Mouse (Mus musculus): ENCODE data around the gene Bcr. TPM values are rescaled to one million over a fixed set of nuclear protein-coding genes. Genes with fewer than 3 reads are reported as not detected.

Gene Bcr
- total RNA-seq, 1 experiment from 2014 or later: 26.3 TPM

GRCm38 (mm10) chr10:75093252-75093987, 33.0 kb downstream of the Bcr start:
- DNase-seq: no peak

GRCm38 (mm10) chr10:75094338-75094737, 33.9 kb downstream of the Bcr start:
- DNase-seq: no peak

DNA sequence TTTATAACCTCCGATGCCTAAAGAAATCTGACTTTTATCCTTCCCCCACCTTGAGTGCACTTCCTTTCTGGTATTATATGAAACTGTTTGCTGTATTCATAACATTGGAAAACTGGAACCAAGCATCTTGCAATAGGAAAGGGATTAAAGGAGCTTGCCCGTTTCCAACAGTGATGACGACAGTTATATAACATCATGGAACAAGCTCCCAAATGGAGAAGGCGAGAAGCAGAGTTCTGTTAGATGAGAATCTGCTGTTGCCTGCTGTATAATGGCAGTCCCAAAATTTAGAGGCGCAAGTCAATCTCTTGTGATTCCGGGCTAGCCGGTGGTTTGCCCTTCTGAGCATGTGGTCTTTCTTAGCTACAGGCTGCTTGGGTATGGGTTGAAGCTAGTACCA, 34.8 kb downstream of the Bcr start:
- no peak for DNase-seq

DNA sequence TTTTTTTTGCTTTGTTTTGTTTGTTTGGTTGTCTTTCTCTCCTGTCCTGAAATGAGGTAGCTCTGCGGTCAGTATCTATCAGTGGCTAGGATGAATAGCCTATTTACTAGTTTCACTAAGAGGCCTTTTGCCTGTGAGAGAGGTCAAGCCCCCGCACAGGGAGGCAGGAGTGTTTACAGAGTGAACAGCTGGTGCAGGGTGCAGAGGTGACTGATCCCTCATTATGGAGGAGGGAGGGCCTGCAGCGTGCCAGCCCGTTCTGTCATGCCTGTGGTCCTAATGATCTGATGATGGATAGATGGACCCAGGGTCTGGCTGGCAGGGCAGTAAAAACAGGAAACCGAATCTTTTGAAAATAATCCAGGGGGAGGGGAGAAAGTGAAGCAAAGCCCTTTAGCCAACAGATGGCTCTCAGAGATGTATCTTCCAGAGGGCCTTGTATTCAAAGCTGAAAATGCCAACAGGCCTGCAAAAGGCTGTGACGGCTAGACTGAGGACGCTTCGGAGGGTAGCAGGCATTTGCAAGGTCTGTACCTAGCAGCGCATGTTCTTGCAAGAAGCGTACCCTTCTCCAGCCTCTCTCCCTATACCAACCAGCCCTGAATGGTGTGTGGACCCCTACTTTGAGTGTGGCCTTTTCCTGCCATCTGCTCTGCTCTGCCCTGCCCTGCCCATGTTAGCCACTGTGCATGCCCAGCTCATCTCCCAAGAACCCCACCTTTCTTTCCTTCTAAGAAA, 38.2 kb downstream of the Bcr start:
- DNase-seq: no peak

GRCm38 (mm10) chr10:75100298-75100697, 39.9 kb downstream of the Bcr start:
- no peak for DNase-seq

DNA sequence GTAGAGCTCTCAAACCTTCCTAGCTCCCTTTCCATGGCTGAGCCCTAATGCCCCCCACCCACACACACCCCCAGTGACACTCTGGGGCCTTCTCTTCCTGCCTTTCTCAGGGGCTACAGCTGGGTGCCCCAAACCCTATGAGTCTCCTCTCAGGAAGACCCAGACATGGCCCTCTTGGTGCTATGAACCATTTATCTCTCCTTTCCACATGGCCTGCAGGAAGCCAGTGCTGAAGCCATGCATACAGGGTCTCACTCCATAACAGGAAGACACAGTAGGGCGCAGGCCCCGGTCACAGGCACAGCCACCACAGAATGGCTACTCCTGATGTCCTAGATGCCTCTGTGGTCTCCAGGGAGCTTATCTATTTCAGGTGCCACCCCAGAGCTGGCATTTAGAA, 43.1 kb downstream of the Bcr start:
- no peak for DNase-seq

DNA sequence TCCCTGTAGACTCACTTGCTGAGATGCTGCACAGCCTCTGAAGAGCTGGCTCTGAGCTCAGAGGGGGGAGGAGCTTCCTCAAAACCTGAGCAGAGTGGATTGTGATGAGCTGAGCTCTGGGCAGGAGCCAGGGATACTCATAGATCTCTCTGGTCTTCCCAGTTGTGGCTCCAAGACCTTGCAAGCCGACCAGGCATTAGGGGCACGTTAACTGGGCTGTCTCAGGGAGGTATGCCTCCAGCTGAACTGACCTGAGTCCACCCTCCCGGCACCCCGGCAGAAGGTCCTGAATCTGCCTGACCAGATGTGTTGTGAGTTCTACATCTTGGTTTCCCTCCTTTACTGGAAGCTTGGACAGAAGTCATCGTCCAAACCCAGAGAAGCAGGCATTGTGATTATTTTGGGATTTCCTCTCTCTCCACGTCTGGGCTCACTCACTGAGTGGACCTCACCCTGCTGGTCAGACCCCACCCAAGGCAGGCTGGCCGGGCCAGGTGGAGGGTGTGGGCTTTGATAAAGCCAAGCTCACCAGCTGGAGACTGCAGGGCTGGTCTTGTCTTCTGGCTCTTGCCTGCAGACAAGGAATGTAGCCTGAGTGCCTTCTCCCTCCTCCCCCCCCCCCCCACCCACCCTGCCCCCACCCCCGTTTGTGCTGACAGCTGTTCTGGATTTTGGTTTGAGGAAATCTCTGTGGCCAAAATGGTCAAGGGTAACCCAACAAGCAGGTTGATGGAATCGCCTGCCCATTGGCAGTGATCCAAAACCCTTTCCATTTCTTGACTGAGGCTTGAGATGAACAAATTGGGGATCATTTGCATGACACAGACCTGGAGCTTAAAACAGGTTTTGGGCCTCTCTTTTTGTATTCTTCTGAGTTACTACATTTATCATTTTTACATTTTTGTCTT, 44.1 kb downstream of the Bcr start:
- peak; percentile 51 for DNase-seq

- no peak for DNase-seq
Observed at GRCm38 (mm10) chr10:75105099-75105461, 44.7 kb downstream of the Bcr start.

DNA sequence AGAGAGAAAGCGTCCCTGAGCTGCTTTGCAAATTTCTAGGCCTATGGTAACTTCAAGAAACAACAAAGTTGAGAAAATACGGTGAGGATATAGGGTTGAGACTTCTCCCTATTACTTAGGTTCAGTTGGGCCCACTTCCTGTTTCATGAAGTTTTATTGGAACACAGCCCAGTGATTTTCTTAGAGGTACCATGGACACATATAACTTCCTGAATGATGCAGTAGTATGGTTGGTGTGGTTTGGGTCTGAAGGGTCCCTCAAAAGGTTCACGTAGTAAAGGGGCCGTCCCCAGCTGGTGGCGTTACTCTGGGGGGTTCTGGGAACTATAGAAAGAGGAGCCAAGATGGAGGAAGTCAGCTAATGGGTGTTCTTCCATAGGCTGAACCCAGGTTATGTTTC, 45.3 kb downstream of the Bcr start:
- DNase-seq: no peak

DNA sequence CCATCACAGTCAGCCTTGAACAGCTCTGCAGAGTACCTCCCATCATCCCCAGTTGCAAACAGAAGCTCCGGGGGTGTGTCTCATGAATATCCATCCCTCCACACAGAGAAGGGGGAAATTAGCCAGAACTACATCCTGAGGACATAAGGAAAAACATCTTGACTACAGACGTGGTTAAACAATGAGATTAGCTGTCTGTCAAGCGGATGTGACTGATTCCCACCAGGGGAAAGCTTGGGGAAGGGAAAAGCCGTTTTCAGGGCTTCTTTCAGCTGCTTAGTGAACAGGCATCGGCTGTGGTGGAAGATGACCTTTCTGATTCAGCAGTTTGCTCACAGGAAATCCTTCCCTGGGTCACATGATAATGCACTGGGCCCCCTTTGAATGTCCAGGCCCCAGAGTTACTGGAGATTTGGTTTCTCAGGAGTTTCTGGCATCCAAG, 46.6 kb downstream of the Bcr start:
- no peak for DNase-seq

- DNase-seq: no peak
Observed at GRCm38 (mm10) chr10:75108092-75108491, 47.7 kb downstream of the Bcr start.

- no peak for DNase-seq
Observed at GRCm38 (mm10) chr10:75111446-75112201, 51.2 kb downstream of the Bcr start.

- DNase-seq: peak; percentile 54
Observed at GRCm38 (mm10) chr10:75112405-75112804, 52.0 kb downstream of the Bcr start.

DNA sequence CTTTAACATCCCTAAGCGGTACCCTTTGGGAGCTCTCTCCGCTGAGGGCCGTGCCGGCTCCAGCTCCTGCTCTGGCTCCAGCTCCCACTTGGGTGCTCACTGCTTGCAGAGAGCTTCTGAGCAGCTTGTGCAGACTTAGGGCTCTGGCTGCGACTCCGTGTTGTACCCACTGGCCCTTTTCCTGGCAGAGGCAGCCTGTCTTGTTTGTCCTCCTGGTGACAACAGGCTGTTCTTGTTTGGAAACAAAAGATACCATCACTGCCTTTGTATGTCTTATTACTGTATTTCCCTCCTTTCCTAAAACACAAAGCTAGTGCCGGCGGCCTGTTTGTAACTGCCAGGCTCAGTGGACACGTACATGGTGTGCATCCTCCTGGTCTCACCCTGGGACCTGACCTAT, 53.2 kb downstream of the Bcr start:
- no peak for DNase-seq

- DNase-seq: no peak
Observed at GRCm38 (mm10) chr10:75115240-75115639, 54.8 kb downstream of the Bcr start.

- no peak for DNase-seq
Observed at GRCm38 (mm10) chr10:75116842-75117457, 56.6 kb downstream of the Bcr start.

DNA sequence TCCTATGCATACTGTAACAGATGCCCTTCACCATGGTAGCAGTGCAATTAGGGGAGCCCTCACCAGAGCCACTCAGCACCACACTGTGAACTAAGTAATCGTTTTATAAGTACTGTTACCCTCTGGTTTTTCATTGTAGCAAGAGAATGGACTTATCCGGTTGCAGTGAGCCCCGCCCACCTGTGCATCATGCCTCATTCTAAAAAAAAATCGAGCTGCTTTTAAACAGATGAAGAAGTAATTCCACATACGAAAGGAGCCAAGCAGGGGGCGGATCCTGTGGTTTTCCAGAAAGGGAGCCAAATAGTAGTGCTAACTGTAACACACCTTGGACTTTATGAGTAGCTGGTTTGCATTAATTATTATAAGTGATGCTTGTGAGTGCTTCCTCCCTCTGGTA, 58.1 kb downstream of the Bcr start:
- DNase-seq: no peak

DNA sequence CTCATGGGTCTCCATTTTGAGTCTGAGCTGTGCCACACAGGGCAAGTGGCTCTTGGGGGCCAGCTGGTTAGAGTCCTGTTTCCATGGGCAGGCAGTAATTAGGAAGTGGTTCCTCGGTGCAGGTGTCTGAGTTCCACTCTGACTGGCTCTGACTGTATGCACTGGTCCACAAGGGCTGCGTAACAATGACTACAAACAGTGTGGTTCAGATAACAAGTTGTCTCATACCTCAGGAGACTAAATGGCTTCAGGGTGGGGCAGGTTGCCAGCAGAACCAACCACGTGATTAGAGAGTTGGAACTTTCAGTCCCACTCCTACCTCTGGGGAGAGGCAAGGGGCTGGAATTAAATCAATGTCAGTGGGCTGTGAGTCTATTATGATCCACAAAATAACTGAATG, 59.0 kb downstream of the Bcr start:
- peak; percentile 70 for DNase-seq

GRCm38 (mm10) chr10:75120176-75120575, 59.8 kb downstream of the Bcr start:
- no peak for DNase-seq

DNA sequence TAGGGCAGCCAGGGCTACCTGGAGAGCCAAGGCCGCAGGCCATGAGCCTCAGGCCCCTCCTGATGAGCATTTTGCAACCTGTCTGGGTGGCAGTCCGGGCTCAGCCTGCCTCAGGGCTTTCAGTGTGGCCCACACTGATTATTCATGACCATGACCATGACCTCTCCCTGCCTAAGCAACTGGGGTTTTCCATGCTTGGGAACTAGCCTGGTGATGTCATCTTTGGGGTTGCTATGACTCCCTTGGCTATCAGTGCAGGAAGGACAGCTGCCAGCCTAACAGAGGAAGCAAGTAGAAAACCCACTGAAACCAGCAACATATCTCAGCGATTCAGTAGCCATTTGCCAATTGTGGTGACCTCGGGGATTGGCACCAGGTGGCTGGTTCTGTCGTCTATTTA, 60.6 kb downstream of the Bcr start:
- DNase-seq: peak; percentile 88

GRCm38 (mm10) chr10:75125577-75125976, 65.2 kb downstream of the Bcr start:
- no peak for DNase-seq

DNA sequence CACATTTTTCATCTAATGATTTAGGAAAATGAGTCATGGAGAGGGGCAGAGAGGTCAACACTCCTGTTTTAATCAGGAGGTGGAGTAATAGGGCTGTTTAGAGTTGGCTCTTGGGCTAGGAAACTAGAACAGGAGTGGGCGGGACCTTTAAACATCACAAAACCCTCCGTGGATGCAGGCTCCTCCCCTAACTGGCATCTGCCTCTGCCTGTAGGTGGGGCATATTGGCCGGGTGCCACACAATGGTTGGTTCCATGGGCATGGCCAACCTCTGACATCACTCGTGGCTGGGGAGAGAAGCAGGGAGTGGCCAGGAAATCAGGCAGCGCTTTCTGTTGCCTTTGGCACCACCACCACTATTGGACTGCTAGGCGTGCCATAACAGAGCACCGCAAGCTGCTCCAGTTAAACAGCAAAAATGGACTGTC, 68.9 kb downstream of the Bcr start:
- DNase-seq: peak; percentile 83

All from adrenal gland, postnatal 14 days (tissue).